ENCODE assay signal across 27 mouse cellular contexts in the genomic region with DNA sequence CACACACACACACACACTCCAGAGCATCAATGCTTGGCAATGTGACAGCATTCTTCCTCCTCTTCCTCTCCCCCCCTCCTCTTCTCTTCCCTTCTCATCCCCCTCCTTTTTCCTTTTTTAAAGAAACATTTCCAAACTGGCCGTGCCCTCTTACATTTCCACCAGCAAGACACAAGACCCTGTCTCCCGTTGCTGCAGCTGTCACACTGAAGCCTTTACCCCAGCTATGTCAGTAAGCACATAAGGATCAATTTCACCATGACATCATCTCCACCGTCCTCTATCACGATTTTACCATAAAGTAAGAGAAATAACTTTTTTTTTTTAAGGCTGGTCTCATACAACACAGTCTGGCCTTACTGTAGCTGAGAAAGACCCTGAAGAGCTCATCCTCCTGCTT.
"Had no signal": no experiment of that assay in that cellular context is flagged by ENCODE, and none has a peak within 500 bp of the region (broad histone marks: within the 10 kb centered on the region; RNA-seq: fewer than 3 reads in every experiment).

No protein-coding gene starts in this region.

- DNase-seq: gastrocnemius, postnatal 14 days; gastrocnemius, postnatal 36 days; heart, adult 11 months; heart, postnatal 14 days; heart, postnatal 36 days; kidney, adult 11 months; kidney, adult 2 months; kidney, adult 9 months; kidney, postnatal 14 days; kidney, postnatal 36 days; layer of hippocampus, adult 9-11 months; layer of hippocampus, postnatal 36 days; left cerebral cortex, postnatal 4 days; liver; liver, embryonic 13.5 days had no signal

- H3K9me3 ChIP-seq: heart, embryonic 13.5 days; heart, embryonic 15.5 days; hindbrain, embryonic 13.5 days; hindbrain, embryonic 15.5 days; kidney, embryonic 15.5 days; limb, embryonic 12.5 days; liver, embryonic 13.5 days; liver, embryonic 15.5 days had no signal

- H3K27me3 ChIP-seq: heart, embryonic 13.5 days; heart, embryonic 15.5 days; hindbrain, embryonic 13.5 days; hindbrain, embryonic 15.5 days; kidney, embryonic 15.5 days; limb, embryonic 12.5 days; liver, embryonic 13.5 days; liver, embryonic 15.5 days had no signal

- ATAC-seq: hindbrain, postnatal 0 days; intestine, embryonic 16.5 days had no signal

- H3K9ac ChIP-seq: heart, embryonic 13.5 days; heart, embryonic 15.5 days; hindbrain, embryonic 13.5 days; hindbrain, embryonic 15.5 days; kidney, embryonic 15.5 days; limb, embryonic 12.5 days; liver, embryonic 13.5 days; liver, embryonic 15.5 days had no signal

- H3K4me2 ChIP-seq: heart, embryonic 11.5 days; heart, embryonic 13.5 days; heart, embryonic 15.5 days; hindbrain, embryonic 13.5 days; hindbrain, embryonic 15.5 days; kidney, embryonic 15.5 days; limb, embryonic 12.5 days; liver, embryonic 11.5 days; liver, embryonic 13.5 days; liver, embryonic 15.5 days had no signal

- H3K4me3 ChIP-seq: heart, embryonic 13.5 days; heart, embryonic 15.5 days; hindbrain, embryonic 13.5 days; hindbrain, embryonic 15.5 days; kidney, embryonic 15.5 days; limb, embryonic 12.5 days; liver, embryonic 13.5 days; liver, embryonic 15.5 days had no signal

- H3K27ac ChIP-seq: heart, embryonic 15.5 days; hindbrain, embryonic 13.5 days; hindbrain, embryonic 15.5 days; hindbrain, postnatal 0 days; kidney, embryonic 15.5 days; kidney, postnatal 0 days; limb, embryonic 12.5 days; liver, embryonic 13.5 days; liver, embryonic 15.5 days had no signal

- H3K4me1 ChIP-seq: hindbrain, embryonic 13.5 days; hindbrain, embryonic 15.5 days; limb, embryonic 12.5 days had no signal

- H3K36me3 ChIP-seq: heart, embryonic 13.5 days; heart, embryonic 15.5 days; hindbrain, embryonic 13.5 days; hindbrain, embryonic 15.5 days; kidney, embryonic 15.5 days; limb, embryonic 12.5 days; liver, embryonic 13.5 days; liver, embryonic 15.5 days had no signal
